Mouse (Mus musculus) CH12.LX (cell line): ENCODE data around the gene Asb18. TPM values are rescaled to one million over a fixed set of nuclear protein-coding genes. Genes with fewer than 3 reads are reported as not detected.

ENCODE experiments used
- DNase-seq: peaks from one replicate; pipeline ENCODE4 v3.0.0-alpha.2; 2013; ENCODE audit errors: extremely low read depth
- H3K27ac ChIP-seq: 2 replicates; pipeline ENCODE4 v1.5.1; 2012; ENCODE audit warnings: low read depth, mild to moderate bottlenecking, control low read depth, moderate library complexity; ENCODE audit not compliant: insufficient read depth
- H3K27me3 ChIP-seq: replicated peaks from 2 replicates; pipeline ENCODE3; 2012; ENCODE audit warnings: inconsistent platforms
- H3K36me3 ChIP-seq, 2 experiments: replicated peaks in 1 of 2; 2 replicates each; pipeline versions ENCODE3 to v1.6.1; 2012; ENCODE audit warnings: inconsistent platforms in 1 of 2, low read length in 1 of 2, mild to moderate bottlenecking in 1 of 2, mixed read lengths in 1 of 2, moderate library complexity in 1 of 2; ENCODE audit not compliant: control insufficient read depth in 1 of 2, insufficient read depth in 1 of 2
- H3K4me1 ChIP-seq, 2 experiments: 2 replicates each; pipeline ENCODE4 v1.6.1; 2012; ENCODE audit warnings: inconsistent platforms in 1 of 2, moderate library complexity in 1 of 2; ENCODE audit not compliant: insufficient read depth in 2 of 2, control insufficient read depth in 1 of 2
- H3K4me2 ChIP-seq: 2 replicates; pipeline ENCODE4 v1.6.1; 2012; ENCODE audit warnings: low read depth, mild to moderate bottlenecking, control low read depth; ENCODE audit not compliant: poor library complexity, insufficient read depth, severe bottlenecking
- H3K4me3 ChIP-seq, 3 experiments: fragments of 150-350 bp in 1 of 3; sonication (generic) in 1 of 3; replicated peaks in 1 of 3; 2 replicates each; pipeline versions ENCODE3 to v1.5.1; 2011 to 2012; ENCODE audit warnings: low read depth in 2 of 3, low read length in 2 of 3, mild to moderate bottlenecking in 2 of 3, moderate library complexity in 2 of 3, control low read depth in 1 of 3, improper control_type of control experiment in 1 of 3, inconsistent platforms in 1 of 3, mixed read lengths in 1 of 3; ENCODE audit not compliant: poor library complexity in 1 of 3
- H3K79me2 ChIP-seq: replicated peaks from 2 replicates; pipeline ENCODE4 v1.6.1; 2012; ENCODE audit warnings: mild to moderate bottlenecking, moderate library complexity; ENCODE audit not compliant: control insufficient read depth, poor library complexity, insufficient read depth, severe bottlenecking; ENCODE audit errors: extremely low read depth
- H3K9ac ChIP-seq: 2 replicates; pipeline ENCODE4 v1.6.1; 2012; ENCODE audit warnings: low read depth, mild to moderate bottlenecking, control low read depth, moderate library complexity; ENCODE audit not compliant: insufficient read depth
- H3K9me3 ChIP-seq: replicated peaks from 2 replicates; pipeline ENCODE3; 2012; ENCODE audit warnings: low read length, inconsistent platforms, mixed read lengths
- BHLHE40 ChIP-seq: IDR thresholded peaks from 2 replicates; pipeline ENCODE4 v1.6.1; 2011; ENCODE audit warnings: mild to moderate bottlenecking, low read depth, low read length, improper control_type of control experiment
- CHD1 ChIP-seq: IDR thresholded peaks from 2 replicates; pipeline ENCODE4 v1.6.1; 2012; ENCODE audit warnings: low read depth, low read length, improper control_type of control experiment, inconsistent platforms
- CTCF ChIP-seq, 2 experiments: IDR thresholded peaks in 1 of 2; conservative IDR thresholded peaks in 1 of 2; 2 replicates each; pipeline ENCODE4 v1.5.1; 2011 to 2012; ENCODE audit warnings: low read depth in 2 of 2, low read length in 2 of 2, improper control_type of control experiment in 1 of 2, inconsistent platforms in 1 of 2, mild to moderate bottlenecking in 1 of 2, moderate library complexity in 1 of 2
- ETS1 ChIP-seq: conservative IDR thresholded peaks from 2 replicates; pipeline ENCODE4 v1.6.1; 2012; ENCODE audit warnings: low read depth, mild to moderate bottlenecking, inconsistent platforms, low read length, improper control_type of control experiment, moderate library complexity
- GABPA ChIP-seq: IDR thresholded peaks from 2 replicates; pipeline ENCODE4 v1.6.1; 2012; ENCODE audit warnings: low read depth, low read length, improper control_type of control experiment, inconsistent platforms; ENCODE audit not compliant: insufficient replicate concordance
- IRF4 ChIP-seq: IDR thresholded peaks from 2 replicates; pipeline ENCODE4 v1.6.1; 2014; ENCODE audit warnings: low read depth, mild to moderate bottlenecking, inconsistent platforms, low read length, improper control_type of control experiment
- JUND ChIP-seq: conservative IDR thresholded peaks from 2 replicates; pipeline ENCODE4 v1.6.1; 2011; ENCODE audit warnings: low read depth, low read length, improper control_type of control experiment
- MAFK ChIP-seq: IDR thresholded peaks from 2 replicates; pipeline ENCODE4 v1.6.1; 2011; ENCODE audit warnings: low read length, improper control_type of control experiment; ENCODE audit not compliant: insufficient replicate concordance
- MAX ChIP-seq: IDR thresholded peaks from 2 replicates; pipeline ENCODE4 v1.6.1; 2011; ENCODE audit warnings: low read length, improper control_type of control experiment
- MXI1 ChIP-seq: IDR thresholded peaks from 2 replicates; pipeline ENCODE4 v1.6.1; 2011; ENCODE audit warnings: mild to moderate bottlenecking, low read depth, low read length, improper control_type of control experiment
- NRF1 ChIP-seq: IDR thresholded peaks from 2 replicates; pipeline ENCODE4 v1.6.1; 2014; ENCODE audit warnings: low read depth, mild to moderate bottlenecking, inconsistent platforms, low read length, improper control_type of control experiment, moderate library complexity
- PAX5 ChIP-seq: IDR thresholded peaks from 2 replicates; pipeline ENCODE4 v1.6.1; 2012; ENCODE audit warnings: low read length, inconsistent platforms, mixed read lengths
- POLR2A ChIP-seq: IDR thresholded peaks from 2 replicates; pipeline ENCODE4 v1.6.1; 2011; ENCODE audit warnings: low read depth, mild to moderate bottlenecking, improper control_type of control experiment, low read length
- RCOR1 ChIP-seq: conservative IDR thresholded peaks from 2 replicates; pipeline ENCODE4 v1.6.1; 2012; ENCODE audit warnings: low read depth, mild to moderate bottlenecking, inconsistent platforms, low read length, improper control_type of control experiment
- TBP ChIP-seq: conservative IDR thresholded peaks from 2 replicates; pipeline ENCODE4 v1.6.1; 2011; ENCODE audit warnings: low read depth, low read length, improper control_type of control experiment
- USF1 ChIP-seq: IDR thresholded peaks from 2 replicates; pipeline ENCODE4 v1.6.1; 2014; ENCODE audit warnings: low read depth, mild to moderate bottlenecking, inconsistent platforms, low read length, improper control_type of control experiment
- ZC3H11A ChIP-seq: IDR thresholded peaks from 2 replicates; pipeline ENCODE4 v1.6.1; 2012; ENCODE audit warnings: low read depth, mild to moderate bottlenecking, inconsistent platforms, low read length, improper control_type of control experiment
- ZKSCAN1 ChIP-seq: IDR thresholded peaks from 2 replicates; pipeline ENCODE4 v1.6.1; 2012; ENCODE audit warnings: low read depth, inconsistent platforms, low read length, improper control_type of control experiment, borderline replicate concordance
- ZMIZ1 ChIP-seq: IDR thresholded peaks from 2 replicates; pipeline ENCODE4 v1.6.1; 2012; ENCODE audit warnings: low read depth, mild to moderate bottlenecking, inconsistent platforms, low read length, improper control_type of control experiment
- ZNF384 ChIP-seq: IDR thresholded peaks from 2 replicates; pipeline ENCODE4 v1.6.1; 2012; ENCODE audit warnings: low read depth, low read length, improper control_type of control experiment, inconsistent platforms
- dilution Hi-C: fragments of 300-500 bp; cut with MboI; formaldehyde crosslinking; loops from 2 replicates; pipeline ENCODE4 v1.14.3; 2020; ENCODE audit warnings: low sequenced_read_pairs; ENCODE audit not compliant: extremely low pct_unique_long_range_greater_than_20kb, extremely low pct_ligation_motif_present
- in situ Hi-C: fragments of 300-500 bp; cut with MboI; formaldehyde crosslinking; loops from 3 replicates; pipeline ENCODE4 v1.14.3; 2019; ENCODE audit warnings: low sequenced_read_pairs, low pct_ligation_motif_present, low pct_unique_long_range_greater_than_20kb, mixed read lengths
- polyA plus RNA-seq: library from polyadenylated mRNA; unstranded; fragments of >175 nt; gene quantifications from 2 replicates; pipeline ENCODE4 v1.2.1, GENCODE M21; 2012; ENCODE audit warnings: low read depth; ENCODE audit not compliant: insufficient read length
- total RNA-seq, 2 experiments: library from RNA; depleted of rRNA; stranded (reverse); fragments of 300-350 nt in 1 of 2; fragments of >200 nt in 1 of 2; gene quantifications; 2 replicates each; pipeline ENCODE4 v1.2.3; 2012 to 2014

Gene Asb18
- total and polyA plus RNA-seq, 3 experiments, result not detected

- Histone ChIP-seq H3K4me2 (no peak overlapping the region), H3K4me1 (no peaks in the 10 kb centered on the region), H3K36me3 (no peaks in the 10 kb centered on the region), H3K27me3 (no peaks in the 10 kb centered on the region), H3K9me3 (peaks cover 87% of the 10 kb centered on the region), H3K4me3 (no peak overlapping the region), H3K79me2 (no peaks in the 10 kb centered on the region), H3K9ac (no peak overlapping the region), H3K27ac (no peak overlapping the region)
- TF ChIP-seq POLR2A, result no peak
- TF ChIP-seq MXI1, result no peak
- TF ChIP-seq MAFK, result no peak
- no peak for TF ChIP-seq BHLHE40
- no peak for TF ChIP-seq JUND
- TF ChIP-seq ZMIZ1, result no peak
- no peak for TF ChIP-seq PAX5
- TF ChIP-seq USF1, result no peak
- no peak for TF ChIP-seq NRF1
- TF ChIP-seq CTCF (conservative IDR thresholded peaks at IDR 0.05 in 1 of 2, IDR thresholded peaks at IDR 0.05 in 1 of 2; ENCODE audit: low read depth in 2 of 2, low read length in 2 of 2), result no peak
- no peak for TF ChIP-seq RCOR1
- TF ChIP-seq IRF4, result no peak
- TF ChIP-seq CHD1, result no peak
- TF ChIP-seq MAX, result no peak
- no peak for TF ChIP-seq ZC3H11A
- no peak for TF ChIP-seq ETS1
- TF ChIP-seq ZNF384, result no peak
- no peak for TF ChIP-seq GABPA
- TF ChIP-seq TBP, result no peak
- in situ Hi-C loops, result no loop called here
- dilution Hi-C loops, result no loop called here
- no peak for DNase-seq
Measured at GRCm38 (mm10) chr1:89929721-89930505, 84.6 kb downstream of the Asb18 start.

DNA sequence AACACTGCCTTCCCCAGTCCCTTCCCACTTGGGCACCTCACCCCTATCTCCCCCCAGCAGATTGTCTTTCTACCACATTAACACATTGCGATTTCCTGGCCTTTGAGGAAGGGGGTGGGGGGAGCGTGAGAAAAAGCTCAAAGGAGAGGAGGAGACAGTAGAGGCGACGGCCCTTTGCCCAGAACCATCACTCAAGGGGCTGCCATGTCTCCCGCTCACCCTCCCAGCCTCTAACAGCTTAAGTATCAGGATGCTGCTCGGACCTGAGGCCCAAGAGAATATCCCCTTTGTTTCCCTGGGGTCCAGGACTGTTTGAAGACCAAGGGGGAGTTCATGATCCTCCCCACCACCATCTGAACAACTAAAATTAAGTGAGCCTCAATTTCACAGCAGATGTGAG is 85.3 kb downstream of the Asb18 start:
- no peak overlapping the region for H3K4me2 ChIP-seq
- no peak overlapping the region for H3K4me3 ChIP-seq
- no peak overlapping the region for H3K27ac ChIP-seq
- no peak overlapping the region for H3K9ac ChIP-seq
- in situ Hi-C loops (no loop called here), dilution Hi-C loops (no loop called here)
- H3K36me3 ChIP-seq, result no peaks in the 10 kb centered on the region
- no peak for DNase-seq
- TF ChIP-seq ZKSCAN1, result no peak
- H3K9me3 ChIP-seq, result peaks cover 92% of the 10 kb centered on the region
- H3K27me3 ChIP-seq, result no peaks in the 10 kb centered on the region
- H3K79me2 ChIP-seq, result no peaks in the 10 kb centered on the region
- H3K4me1 ChIP-seq, result no peaks in the 10 kb centered on the region
